Mouse (Mus musculus) limb, embryonic 11.5 days (tissue): ENCODE data around the gene Lamb3. TPM values are rescaled to one million over a fixed set of nuclear protein-coding genes. Genes with fewer than 3 reads are reported as not detected.

Source experiments
- ATAC-seq: fragments of 200-750 bp; cut with Nextera tagmentation; 2 replicates; pipeline ENCODE4 v1.8.0; 2017; ENCODE audit warnings: low read depth; ENCODE audit not compliant: insufficient number of reproducible peaks, low FRiP score, low TSS enrichment
- DNase-seq: peaks from one replicate; pipeline ENCODE4 v3.0.0-alpha.2; 2015; ENCODE audit warnings: low spot score
- H3K27ac ChIP-seq: fragments of 300-500 bp; sonication (generic); replicated peaks from 2 replicates; pipeline ENCODE4 v1.5.1; 2014; ENCODE audit warnings: low read depth, mild to moderate bottlenecking, low read length
- H3K27me3 ChIP-seq: fragments of 300-500 bp; sonication (generic); 2 replicates; pipeline ENCODE4 v1.6.1; 2014; ENCODE audit warnings: mild to moderate bottlenecking, low read length, mixed read lengths; ENCODE audit not compliant: control insufficient read depth, insufficient read depth
- H3K36me3 ChIP-seq: fragments of 300-500 bp; sonication (generic); 2 replicates; pipeline ENCODE4 v1.6.1; 2014; ENCODE audit warnings: mild to moderate bottlenecking, low read length, moderate library complexity, mixed read lengths; ENCODE audit not compliant: control insufficient read depth, insufficient read depth
- H3K4me1 ChIP-seq: fragments of 300-500 bp; sonication (generic); 2 replicates; pipeline ENCODE4 v1.6.1; 2014; ENCODE audit warnings: low read length, mixed read lengths; ENCODE audit not compliant: control insufficient read depth, insufficient read depth
- H3K4me2 ChIP-seq: fragments of 300-500 bp; sonication (generic); 2 replicates; pipeline ENCODE4 v1.6.1; 2014; ENCODE audit warnings: low read depth, mild to moderate bottlenecking, moderate library complexity; ENCODE audit not compliant: severe bottlenecking
- H3K4me3 ChIP-seq: fragments of 300-500 bp; sonication (generic); 2 replicates; pipeline ENCODE4 v1.5.1; 2014; ENCODE audit warnings: low read depth, low read length
- H3K9ac ChIP-seq: fragments of 300-500 bp; sonication (generic); 2 replicates; pipeline ENCODE4 v1.6.1; 2014; ENCODE audit warnings: mild to moderate bottlenecking, low read length
- H3K9me3 ChIP-seq: fragments of 300-500 bp; sonication (generic); 2 replicates; pipeline ENCODE4 v1.6.1; 2016; ENCODE audit warnings: low read length; ENCODE audit not compliant: control insufficient read depth
- WGBS: fragments of 180-500 bp; shearing (Covaris S2); extraction: QIAGEN DNeasy Blood & Tissue Kit; methylation state at CpG from one replicate; pipeline ENCODE4 v1.1.7; 2014; 5-methylcytosine and 5-hydroxymethylcytosine counted together
- polyA plus RNA-seq: library from polyadenylated mRNA; unstranded; fragments of >200 nt; fragmentation: Nextera tagmentation; extraction: Ambion mirVana; gene quantifications from 2 replicates; pipeline ENCODE4 v1.2.1, GENCODE M21; 2014

Gene Lamb3
- polyA plus RNA-seq, 1 experiment from 2014 or later = 0.79 TPM

GRCm38 (mm10) chr1:193346908-193347307, 139.4 kb downstream of the Lamb3 start:
- no peaks in the 10 kb centered on the region for H3K4me1 ChIP-seq
- no peaks in the 10 kb centered on the region for H3K27me3 ChIP-seq
- H3K27ac ChIP-seq = no peak overlapping the region
- no peak overlapping the region for H3K4me2 ChIP-seq
- no peaks in the 10 kb centered on the region; the same call in 1 of the 2 replicates for H3K36me3 ChIP-seq
- no peak for DNase-seq
- no peak overlapping the region for H3K4me3 ChIP-seq
- WGBS = 75% methylated on average over 3 of the region's 3 CpGs
- ATAC-seq = no peak
- no peak overlapping the region for H3K9ac ChIP-seq
- H3K9me3 ChIP-seq = no peaks in the 10 kb centered on the region

- H3K9ac ChIP-seq = no peak overlapping the region
- no peak for ATAC-seq
- 82% methylated on average over 9 of the region's 9 CpGs for WGBS
- no peak overlapping the region for H3K4me2 ChIP-seq
- no peaks in the 10 kb centered on the region for H3K9me3 ChIP-seq
- H3K4me1 ChIP-seq = no peaks in the 10 kb centered on the region
- no peak for DNase-seq
- no peak overlapping the region for H3K4me3 ChIP-seq
- H3K36me3 ChIP-seq = no peaks in the 10 kb centered on the region; the same call in 1 of the 2 replicates
- no peak overlapping the region for H3K27ac ChIP-seq
- no peaks in the 10 kb centered on the region for H3K27me3 ChIP-seq
Measured at GRCm38 (mm10) chr1:193348261-193348962, 140.9 kb downstream of the Lamb3 start.

GRCm38 (mm10) chr1:193349702-193350545, 142.4 kb downstream of the Lamb3 start:
- Histone ChIP-seq H3K27ac (no peak overlapping the region), H3K4me1 (no peaks in the 10 kb centered on the region), H3K4me2 (no peak overlapping the region), H3K27me3 (no peaks in the 10 kb centered on the region), H3K36me3 (no peaks in the 10 kb centered on the region; the same call in 1 of the 2 replicates), H3K9me3 (no peaks in the 10 kb centered on the region), H3K9ac (no peak overlapping the region), H3K4me3 (no peak overlapping the region)
- 75% methylated on average over 10 of the region's 10 CpGs for WGBS
- no peak for DNase-seq
- ATAC-seq = no peak

- Histone ChIP-seq H3K27me3 (no peaks in the 10 kb centered on the region), H3K36me3 (no peaks in the 10 kb centered on the region; the same call in 1 of the 2 replicates), H3K9me3 (no peaks in the 10 kb centered on the region), H3K27ac (no peak overlapping the region), H3K4me2 (no peak overlapping the region), H3K4me3 (no peak overlapping the region), H3K4me1 (no peaks in the 10 kb centered on the region), H3K9ac (no peak overlapping the region)
- DNase-seq (no peak), ATAC-seq (no peak)
- WGBS = 95% methylated on average over 2 of the region's 2 CpGs
Measured at GRCm38 (mm10) chr1:193350546-193350801, 143.0 kb downstream of the Lamb3 start.

GRCm38 (mm10) chr1:193351583-193351982, 144.1 kb downstream of the Lamb3 start:
- no peaks in the 10 kb centered on the region for H3K4me1 ChIP-seq
- H3K4me3 ChIP-seq = no peak overlapping the region
- H3K4me2 ChIP-seq = no peak overlapping the region
- ATAC-seq (no peak), DNase-seq (no peak)
- H3K36me3 ChIP-seq = no peaks in the 10 kb centered on the region; the same call in 1 of the 2 replicates
- WGBS = 88% methylated on average over 3 of the region's 3 CpGs
- no peaks in the 10 kb centered on the region for H3K9me3 ChIP-seq
- H3K27me3 ChIP-seq = no peaks in the 10 kb centered on the region
- H3K9ac ChIP-seq = no peak overlapping the region
- no peak overlapping the region for H3K27ac ChIP-seq

- ATAC-seq = no peak
- H3K4me2 ChIP-seq = no peak overlapping the region
- H3K9me3 ChIP-seq = no peaks in the 10 kb centered on the region
- H3K4me3 ChIP-seq = no peak overlapping the region
- no peaks in the 10 kb centered on the region for H3K27me3 ChIP-seq
- no peak for DNase-seq
- no peaks in the 10 kb centered on the region; the same call in 1 of the 2 replicates for H3K4me1 ChIP-seq
- no peak overlapping the region for H3K9ac ChIP-seq
- WGBS = 77% methylated on average over 3 of the region's 3 CpGs
- H3K36me3 ChIP-seq = no peaks in the 10 kb centered on the region
- H3K27ac ChIP-seq = no peak overlapping the region
Measured at GRCm38 (mm10) chr1:193359199-193359598, 151.7 kb downstream of the Lamb3 start.

GRCm38 (mm10) chr1:193361181-193361580, 153.7 kb downstream of the Lamb3 start:
- H3K4me3 ChIP-seq = no peak overlapping the region
- H3K27me3 ChIP-seq = no peaks in the 10 kb centered on the region
- H3K4me1 ChIP-seq = no peaks in the 10 kb centered on the region; the same call in 1 of the 2 replicates
- no peak overlapping the region for H3K4me2 ChIP-seq
- no peak overlapping the region for H3K9ac ChIP-seq
- no peaks in the 10 kb centered on the region for H3K36me3 ChIP-seq
- 47% methylated on average over 6 of the region's 6 CpGs for WGBS
- H3K9me3 ChIP-seq = no peaks in the 10 kb centered on the region
- H3K27ac ChIP-seq = no peak overlapping the region
- DNase-seq (no peak), ATAC-seq (no peak)

- no peaks in the 10 kb centered on the region for H3K36me3 ChIP-seq
- H3K9ac ChIP-seq = no peak overlapping the region
- H3K4me2 ChIP-seq = no peak overlapping the region
- no peaks in the 10 kb centered on the region; the same call in 1 of the 2 replicates for H3K4me1 ChIP-seq
- H3K27me3 ChIP-seq = no peaks in the 10 kb centered on the region
- H3K9me3 ChIP-seq = no peaks in the 10 kb centered on the region
- 89% methylated on average over 7 of the region's 7 CpGs for WGBS
- DNase-seq = no peak
- H3K4me3 ChIP-seq = no peak overlapping the region
- no peak overlapping the region for H3K27ac ChIP-seq
- no peak for ATAC-seq
Measured at GRCm38 (mm10) chr1:193362078-193362477, 154.6 kb downstream of the Lamb3 start.
